Mouse (Mus musculus) embryo, embryonic 11.5 days (tissue): ENCODE data around the gene Bcor.

Experiments
- DNase-seq: peaks from one replicate; pipeline ENCODE4 v3.0.0-alpha.2; 2012; ENCODE audit warnings: low read depth, low spot score

The Bcor gene

GRCm38 (mm10) chrX:12159981-12160656 is at the start of gene Bcor:
Gene Bcor (minus strand): TSS chrX:12160355.
- no peak for DNase-seq

- no peak for DNase-seq
Observed at GRCm38 (mm10) chrX:12202951-12203350, 42.8 kb upstream of the Bcor start.

GRCm38 (mm10) chrX:12201111-12201510 is 41.0 kb upstream of the Bcor start:
- DNase-seq = no peak

- no peak for DNase-seq
Observed at GRCm38 (mm10) chrX:12195234-12195919, 35.2 kb upstream of the Bcor start.

GRCm38 (mm10) chrX:12192343-12192742 is 32.2 kb upstream of the Bcor start:
- DNase-seq = no peak

GRCm38 (mm10) chrX:12189511-12189910 is 29.4 kb upstream of the Bcor start:
- no peak for DNase-seq

GRCm38 (mm10) chrX:12175198-12175960 is 15.2 kb upstream of the Bcor start:
- DNase-seq = no peak

- DNase-seq = no peak
Observed at GRCm38 (mm10) chrX:12170128-12170527, 10.0 kb upstream of the Bcor start.

- no peak for DNase-seq
Observed at GRCm38 (mm10) chrX:12164591-12165529, 4.7 kb upstream of the Bcor start.

GRCm38 (mm10) chrX:12159534-12159881 is 647 bp downstream of the Bcor start:
- no peak for DNase-seq

- no peak for DNase-seq
Observed at GRCm38 (mm10) chrX:12158821-12159533, 1.2 kb downstream of the Bcor start.

- no peak for DNase-seq
Observed at GRCm38 (mm10) chrX:12158244-12158820, 1.8 kb downstream of the Bcor start.

- DNase-seq = no peak
Observed at GRCm38 (mm10) chrX:12157331-12157930, 2.7 kb downstream of the Bcor start.

GRCm38 (mm10) chrX:12155842-12156291 is 4.3 kb downstream of the Bcor start:
- no peak for DNase-seq

- no peak for DNase-seq
Observed at GRCm38 (mm10) chrX:12155068-12155840, 4.9 kb downstream of the Bcor start.

GRCm38 (mm10) chrX:12153141-12154095 is 6.7 kb downstream of the Bcor start:
- DNase-seq = no peak

GRCm38 (mm10) chrX:12151996-12152904 is 7.9 kb downstream of the Bcor start:
- DNase-seq = no peak
